12 mouse cellular contexts compared by ENCODE assay signal in genomic region chr1:187487948-187488690, GRCm38 (mm10).
"Had no signal": no experiment of that assay in that cellular context is flagged by ENCODE, and none has a peak within 500 bp of the region (broad histone marks: within the 10 kb centered on the region; RNA-seq: fewer than 3 reads in every experiment).

No protein-coding gene starts in this region.

- H3K9me3 ChIP-seq: limb, embryonic 15.5 days; midbrain, embryonic 12.5 days had no signal

- H3K27me3 ChIP-seq: limb, embryonic 15.5 days; liver, embryonic 12.5 days; midbrain, embryonic 12.5 days had no signal

- H3K4me1 ChIP-seq: limb, embryonic 15.5 days; liver, embryonic 12.5 days; midbrain, embryonic 12.5 days had no signal

- H3K4me3 ChIP-seq: limb, embryonic 15.5 days; liver, embryonic 12.5 days; midbrain, embryonic 12.5 days had no signal

- ATAC-seq: liver, embryonic 12.5 days had no signal

- H3K27ac ChIP-seq: kidney, postnatal 0 days; limb, embryonic 15.5 days; liver, embryonic 12.5 days; midbrain, embryonic 12.5 days had no signal

- H3K4me2 ChIP-seq: limb, embryonic 15.5 days; liver, embryonic 12.5 days; lung, embryonic 14.5 days; midbrain, embryonic 12.5 days had no signal

- H3K9ac ChIP-seq: limb, embryonic 15.5 days; liver, embryonic 12.5 days; lung, embryonic 14.5 days; midbrain, embryonic 12.5 days had no signal

- H3K36me3 ChIP-seq: limb, embryonic 15.5 days; liver, embryonic 12.5 days; midbrain, embryonic 12.5 days had no signal

- DNase-seq: kidney, adult 9 months; kidney, postnatal 36 days; layer of hippocampus, adult 9-11 months; left cerebral cortex, postnatal 4 days; lung, embryonic 14.5 days; lung, postnatal 10 days; lung, postnatal 4 days; right cerebral cortex, postnatal 14 days had no signal
